Mouse (Mus musculus) erythroblast, embryonic 14.5 days (primary cell): ENCODE results near the gene Klk7. TPM values are rescaled to one million over a fixed set of nuclear protein-coding genes. Genes with fewer than 3 reads are reported as not detected.

Experiments
- H3K27me3 ChIP-seq: 2 replicates; pipeline ENCODE4 v1.6.1; 2012; ENCODE audit warnings: inconsistent platforms; ENCODE audit not compliant: control insufficient read depth
- H3K36me3 ChIP-seq: 2 replicates; pipeline ENCODE4 v1.6.1; 2012; ENCODE audit warnings: mild to moderate bottlenecking, inconsistent platforms; ENCODE audit not compliant: control insufficient read depth
- H3K4me1 ChIP-seq: 2 replicates; pipeline ENCODE4 v1.6.1; 2012; ENCODE audit warnings: inconsistent platforms; ENCODE audit not compliant: control insufficient read depth
- H3K4me3 ChIP-seq: replicated peaks from 2 replicates; pipeline ENCODE3; 2012; ENCODE audit warnings: moderate library complexity, mild to moderate bottlenecking, inconsistent platforms
- H3K9me3 ChIP-seq: 2 replicates; pipeline ENCODE4 v1.6.1; 2012; ENCODE audit warnings: low read length, inconsistent platforms, mixed read lengths; ENCODE audit not compliant: control insufficient read depth
- GATA1 ChIP-seq: IDR thresholded peaks from 2 replicates; pipeline ENCODE4 v1.6.1; 2012; ENCODE audit warnings: low read length, inconsistent platforms, mixed read lengths
- TAL1 ChIP-seq: IDR thresholded peaks from 3 replicates; pipeline ENCODE4 v1.6.1; 2012; ENCODE audit warnings: low read length, inconsistent platforms, mixed read lengths
- polyA plus RNA-seq: library from polyadenylated mRNA; stranded (reverse); fragments of >175 nt; gene quantifications from 2 replicates; pipeline ENCODE4 v1.2.3, GENCODE M21; 2012

Gene Klk7
- not detected in 2 replicates for polyA plus RNA-seq

- Histone ChIP-seq H3K9me3 (no peaks in the 10 kb centered on the region), H3K36me3 (no peaks in the 10 kb centered on the region), H3K27me3 (no peaks in the 10 kb centered on the region), H3K4me3 (no peak within 1 kb of the TSS), H3K4me1 (no peaks in the 10 kb centered on the region)
- TF ChIP-seq GATA1 = no peak
These were observed at the start of gene Klk7 for GRCm38 (mm10) chr7:43810994-43811393. TSS of gene Klk7 (plus strand) at chr7:43811294.

- Histone ChIP-seq H3K27me3 (no peaks in the 10 kb centered on the region), H3K9me3 (peaks cover 2% of the 10 kb centered on the region; the same call in 1 of the 2 replicates), H3K4me3 (no peak overlapping the region), H3K4me1 (no peaks in the 10 kb centered on the region), H3K36me3 (no peaks in the 10 kb centered on the region)
- TF ChIP-seq GATA1 (no peak), TAL1 (no peak)
These were observed 44.6 kb upstream of the Klk7 start for GRCm38 (mm10) chr7:43766484-43766883.

GRCm38 (mm10) chr7:43768597-43768996, 42.5 kb upstream of the Klk7 start, which contains the start of gene Klk12:
TSS of gene Klk12 (plus strand) at chr7:43768897.
- H3K4me1 ChIP-seq = no peaks in the 10 kb centered on the region
- H3K9me3 ChIP-seq = peaks cover 2% of the 10 kb centered on the region; the same call in 1 of the 2 replicates
- H3K27me3 ChIP-seq = no peaks in the 10 kb centered on the region
- no peaks in the 10 kb centered on the region for H3K36me3 ChIP-seq
- no peak within 1 kb of the TSS for H3K4me3 ChIP-seq
- no peak for TF ChIP-seq TAL1
- no peak for TF ChIP-seq GATA1

GRCm38 (mm10) chr7:43769636-43770035, 41.5 kb upstream of the Klk7 start:
- Histone ChIP-seq H3K4me3 (no peak overlapping the region), H3K36me3 (no peaks in the 10 kb centered on the region), H3K4me1 (no peaks in the 10 kb centered on the region), H3K9me3 (peaks cover 2% of the 10 kb centered on the region; the same call in 1 of the 2 replicates), H3K27me3 (no peaks in the 10 kb centered on the region)
- TF ChIP-seq GATA1 (no peak), TAL1 (no peak)

GRCm38 (mm10) chr7:43770701-43771100, 40.4 kb upstream of the Klk7 start:
- no peak overlapping the region for H3K4me3 ChIP-seq
- no peaks in the 10 kb centered on the region for H3K27me3 ChIP-seq
- TF ChIP-seq GATA1 = no peak
- no peak for TF ChIP-seq TAL1
- no peaks in the 10 kb centered on the region for H3K4me1 ChIP-seq
- peaks cover 2% of the 10 kb centered on the region; the same call in 1 of the 2 replicates for H3K9me3 ChIP-seq
- H3K36me3 ChIP-seq = no peaks in the 10 kb centered on the region

GRCm38 (mm10) chr7:43771916-43772315, 39.2 kb upstream of the Klk7 start:
- H3K4me3 ChIP-seq = no peak overlapping the region
- H3K36me3 ChIP-seq = no peaks in the 10 kb centered on the region
- H3K4me1 ChIP-seq = no peaks in the 10 kb centered on the region
- no peak for TF ChIP-seq GATA1
- no peak for TF ChIP-seq TAL1
- peaks cover 2% of the 10 kb centered on the region; the same call in 1 of the 2 replicates for H3K9me3 ChIP-seq
- no peaks in the 10 kb centered on the region for H3K27me3 ChIP-seq

GRCm38 (mm10) chr7:43772901-43773300, 38.2 kb upstream of the Klk7 start:
- H3K4me1 ChIP-seq = no peaks in the 10 kb centered on the region
- TF ChIP-seq TAL1 = no peak
- H3K4me3 ChIP-seq = no peak overlapping the region
- H3K27me3 ChIP-seq = no peaks in the 10 kb centered on the region
- peaks cover 2% of the 10 kb centered on the region; the same call in 1 of the 2 replicates for H3K9me3 ChIP-seq
- H3K36me3 ChIP-seq = no peaks in the 10 kb centered on the region

- no peaks in the 10 kb centered on the region for H3K27me3 ChIP-seq
- peaks cover 2% of the 10 kb centered on the region; the same call in 1 of the 2 replicates for H3K9me3 ChIP-seq
- no peaks in the 10 kb centered on the region for H3K4me1 ChIP-seq
- no peak within 1 kb of the TSS for H3K4me3 ChIP-seq
- H3K36me3 ChIP-seq = no peaks in the 10 kb centered on the region
- no peak for TF ChIP-seq TAL1
- no peak for TF ChIP-seq GATA1
These were observed 36.7 kb upstream of the Klk7 start, which contains the start of gene Klk11 for GRCm38 (mm10) chr7:43774364-43774763. TSS of gene Klk11 (plus strand) at chr7:43774604.

- H3K4me1 ChIP-seq = no peaks in the 10 kb centered on the region
- no peak overlapping the region for H3K4me3 ChIP-seq
- H3K36me3 ChIP-seq = no peaks in the 10 kb centered on the region
- peaks cover 2% of the 10 kb centered on the region; the same call in 1 of the 2 replicates for H3K9me3 ChIP-seq
- H3K27me3 ChIP-seq = no peaks in the 10 kb centered on the region
- no peak for TF ChIP-seq TAL1
- no peak for TF ChIP-seq GATA1
These were observed 36.3 kb upstream of the Klk7 start for GRCm38 (mm10) chr7:43774802-43775201.

- Histone ChIP-seq H3K36me3 (no peaks in the 10 kb centered on the region), H3K27me3 (no peaks in the 10 kb centered on the region), H3K9me3 (peaks cover under 1% of the 10 kb centered on the region; the same call in 1 of the 2 replicates), H3K4me1 (no peaks in the 10 kb centered on the region), H3K4me3 (no peak overlapping the region)
- TF ChIP-seq GATA1 (no peak), TAL1 (no peak)
These were observed 35.6 kb upstream of the Klk7 start for GRCm38 (mm10) chr7:43775311-43776057.
